Mouse (Mus musculus): Measurements from ENCODE around the gene Pbp2.

Pbp2 gene

GRCm38 (mm10) chr6:135310305-135310704 lies at the start of gene Pbp2:
Gene Pbp2 (minus strand): TSS chr6:135310405.
- in situ Hi-C loops (cut with MboI, MseI): no loop called here

- in situ Hi-C loops (cut with MboI, MseI): loop anchor here in 1 of 2 experiments (25.0 kb wide), 1 partner anchor 643 kb away; no protein-coding TSS in a partner anchor
These were observed 44.7 kb upstream of the Pbp2 start for GRCm38 (mm10) chr6:135354953-135355352.

GRCm38 (mm10) chr6:135352537-135352936 lies 42.3 kb upstream of the Pbp2 start:
- in situ Hi-C loops (cut with MboI, MseI): loop anchor here in 1 of 2 experiments (25.0 kb wide), 1 partner anchor 640 kb away; no protein-coding TSS in a partner anchor

GRCm38 (mm10) chr6:135351638-135352302 lies 41.6 kb upstream of the Pbp2 start:
- in situ Hi-C loops (cut with MboI, MseI): loop anchor here in 1 of 2 experiments (25.0 kb wide), 1 partner anchor 639 kb away; no protein-coding TSS in a partner anchor

GRCm38 (mm10) chr6:135341076-135341378 lies 30.8 kb upstream of the Pbp2 start:
- in situ Hi-C loops (cut with MboI, MseI): loop anchor here in 1 of 2 experiments (10.0 kb wide), 1 partner anchor 1316 kb away; no protein-coding TSS in a partner anchor

GRCm38 (mm10) chr6:135340355-135341075 lies 30.3 kb upstream of the Pbp2 start:
- in situ Hi-C loops (cut with MboI, MseI): loop anchor here in 1 of 2 experiments (10.0 kb wide), 1 partner anchor 1316 kb away; no protein-coding TSS in a partner anchor

- in situ Hi-C loops (cut with MboI, MseI): no loop called here
These were observed 26.2 kb upstream of the Pbp2 start for GRCm38 (mm10) chr6:135336376-135336775.

GRCm38 (mm10) chr6:135333994-135334651 lies 23.9 kb upstream of the Pbp2 start:
- in situ Hi-C loops (cut with MboI, MseI): no loop called here

GRCm38 (mm10) chr6:135332737-135333281 lies 22.6 kb upstream of the Pbp2 start:
- in situ Hi-C loops (cut with MboI, MseI): no loop called here

GRCm38 (mm10) chr6:135331916-135332315 lies 21.7 kb upstream of the Pbp2 start:
- in situ Hi-C loops (cut with MboI, MseI): no loop called here

GRCm38 (mm10) chr6:135326847-135327246 lies 16.6 kb upstream of the Pbp2 start:
- in situ Hi-C loops (cut with MboI, MseI): no loop called here

- in situ Hi-C loops (cut with MboI, MseI): no loop called here
These were observed 14.6 kb upstream of the Pbp2 start for GRCm38 (mm10) chr6:135324686-135325300.

- in situ Hi-C loops (cut with MboI, MseI): no loop called here
These were observed 13.9 kb upstream of the Pbp2 start for GRCm38 (mm10) chr6:135324111-135324510.

- in situ Hi-C loops (cut with MboI, MseI): no loop called here
These were observed 13.2 kb upstream of the Pbp2 start for GRCm38 (mm10) chr6:135323311-135323982.

- in situ Hi-C loops (cut with MboI, MseI): no loop called here
These were observed 12.5 kb upstream of the Pbp2 start for GRCm38 (mm10) chr6:135322749-135323148.

- in situ Hi-C loops (cut with MboI, MseI): no loop called here
These were observed 9.3 kb upstream of the Pbp2 start for GRCm38 (mm10) chr6:135319431-135319933.

- in situ Hi-C loops (cut with MboI, MseI): no loop called here
These were observed 5.9 kb upstream of the Pbp2 start for GRCm38 (mm10) chr6:135316141-135316540.

- in situ Hi-C loops (cut with MboI, MseI): no loop called here
These were observed 3.8 kb upstream of the Pbp2 start for GRCm38 (mm10) chr6:135313981-135314380.

GRCm38 (mm10) chr6:135312038-135312437 lies 1.8 kb upstream of the Pbp2 start:
- in situ Hi-C loops (cut with MboI, MseI): no loop called here

GRCm38 (mm10) chr6:135304576-135305260 lies 5.5 kb downstream of the Pbp2 start:
- in situ Hi-C loops (cut with MboI, MseI): no loop called here
